Mouse (Mus musculus) kidney, adult 2 months (tissue): ENCODE measurements around the gene Exosc2. TPM values are rescaled to one million over a fixed set of nuclear protein-coding genes. Genes with fewer than 3 reads are reported as not detected.
"Not testable (repeated sequence)": the region's sequence is repeated elsewhere in the genome, so short reads cannot be mapped to it uniquely, and the experiment has no call there.

Experiments
- DNase-seq: peaks from one replicate; pipeline ENCODE4 v3.0.0; 2021
- H3K27ac ChIP-seq: fragments of 200-500 bp; 2 replicates; pipeline ENCODE4 v1.5.1; 2012; ENCODE audit warnings: low read depth, low read length, control low read depth, inconsistent platforms; ENCODE audit not compliant: insufficient read depth
- H3K27me3 ChIP-seq: fragments of 200-500 bp; replicated peaks from 2 replicates; pipeline ENCODE4 v1.6.1; 2012; ENCODE audit warnings: mild to moderate bottlenecking, moderate library complexity, low read length, inconsistent platforms; ENCODE audit not compliant: control insufficient read depth, insufficient read depth
- H3K36me3 ChIP-seq: fragments of 200-500 bp; 2 replicates; pipeline ENCODE4 v1.6.1; 2012; ENCODE audit warnings: mild to moderate bottlenecking, moderate library complexity, low read length, inconsistent platforms; ENCODE audit not compliant: control insufficient read depth, insufficient read depth
- H3K4me1 ChIP-seq: fragments of 200-500 bp; 2 replicates; pipeline ENCODE4 v1.6.1; 2011; ENCODE audit warnings: low read length; ENCODE audit not compliant: control insufficient read depth, insufficient read depth
- H3K4me3 ChIP-seq: fragments of 200-500 bp; 2 replicates; pipeline ENCODE4 v1.5.1; 2011; ENCODE audit warnings: mild to moderate bottlenecking, low read depth, low read length, control low read depth; ENCODE audit not compliant: insufficient read depth
- CTCF ChIP-seq: fragments of 200-500 bp; conservative IDR thresholded peaks from 2 replicates; pipeline ENCODE4 v1.5.1; 2011; ENCODE audit warnings: low read depth, mild to moderate bottlenecking, control low read depth, low read length, moderate library complexity, mixed read lengths; ENCODE audit not compliant: insufficient read depth, insufficient read length
- POLR2A ChIP-seq: fragments of 200-500 bp; IDR thresholded peaks from one replicate; pipeline ENCODE4 v1.6.1; 2011; ENCODE audit warnings: low read depth, low read length, control low read depth
- WGBS: fragments of 180-500 bp; shearing (Covaris S2); methylation state at CpG from one replicate; pipeline ENCODE4 v1.1.7; 2018; 5-methylcytosine and 5-hydroxymethylcytosine counted together
- polyA plus RNA-seq: library from polyadenylated mRNA; depleted of rRNA; stranded (reverse); fragments of >200 nt; gene quantifications from 2 replicates; pipeline ENCODE4 v1.2.3, GENCODE M21; 2012

Exosc2 gene
- polyA plus RNA-seq, 1 experiment: 11.4 TPM

GRCm38 (mm10) chr2:31678641-31679040 is 8.1 kb downstream of the Exosc2 start:
- TF ChIP-seq CTCF (no peak), POLR2A (no peak)
- peaks cover 2% of the 10 kb centered on the region; the same call in 1 of the 2 replicates for H3K36me3 ChIP-seq
- WGBS: 91% methylated on average over 6 of the region's 6 CpGs

DNA sequence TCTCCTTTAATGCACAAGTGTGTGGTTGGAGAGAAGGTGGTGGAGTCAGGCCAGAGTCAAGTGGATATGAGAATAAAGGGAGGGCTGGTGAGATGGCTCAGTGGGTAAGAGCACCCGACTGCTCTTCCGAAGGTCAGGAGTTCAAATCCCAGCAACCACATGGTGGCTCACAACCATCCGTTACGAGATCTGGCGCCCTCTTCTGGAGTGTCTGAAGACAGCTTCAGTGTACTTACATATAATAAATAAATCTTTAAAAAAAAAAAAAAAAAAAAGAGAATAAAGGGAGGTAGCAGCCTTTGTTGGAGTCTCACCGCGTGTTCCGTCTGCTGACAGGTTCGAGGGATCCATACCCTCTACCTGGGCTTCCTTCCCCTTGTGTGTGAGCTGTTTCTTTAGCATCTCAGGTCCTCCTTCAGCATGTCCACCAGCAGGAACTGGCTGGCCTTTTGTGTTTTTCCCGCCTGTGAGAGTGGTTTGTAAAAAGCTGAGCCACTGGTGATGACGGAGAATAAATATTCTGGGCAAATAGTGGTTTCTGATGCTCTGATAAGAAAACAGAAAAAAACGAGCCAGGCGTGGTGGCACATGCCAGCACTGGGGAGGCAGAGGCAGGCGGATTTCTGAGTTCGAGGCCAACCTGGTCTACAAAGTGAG is 10.7 kb downstream of the Exosc2 start:
- DNase-seq, H3K4me1 ChIP-seq, H3K4me3 ChIP-seq, H3K36me3 ChIP-seq, H3K27ac ChIP-seq, H3K27me3 ChIP-seq: not testable (repeated sequence)
- 78% methylated on average over 15 of the region's 15 CpGs for WGBS

More at GRCm38 (mm10) chr2:31678641-31679040, 8.1 kb downstream of the Exosc2 start:
- Histone ChIP-seq H3K27me3 (no peaks in the 10 kb centered on the region), H3K4me1 (0 out of 2 replicates have a peak, but pooled peaks cover 2% of the 10 kb centered on the region), H3K27ac (no peak overlapping the region), H3K4me3 (no peak overlapping the region)
- DNase-seq: no peak

DNA sequence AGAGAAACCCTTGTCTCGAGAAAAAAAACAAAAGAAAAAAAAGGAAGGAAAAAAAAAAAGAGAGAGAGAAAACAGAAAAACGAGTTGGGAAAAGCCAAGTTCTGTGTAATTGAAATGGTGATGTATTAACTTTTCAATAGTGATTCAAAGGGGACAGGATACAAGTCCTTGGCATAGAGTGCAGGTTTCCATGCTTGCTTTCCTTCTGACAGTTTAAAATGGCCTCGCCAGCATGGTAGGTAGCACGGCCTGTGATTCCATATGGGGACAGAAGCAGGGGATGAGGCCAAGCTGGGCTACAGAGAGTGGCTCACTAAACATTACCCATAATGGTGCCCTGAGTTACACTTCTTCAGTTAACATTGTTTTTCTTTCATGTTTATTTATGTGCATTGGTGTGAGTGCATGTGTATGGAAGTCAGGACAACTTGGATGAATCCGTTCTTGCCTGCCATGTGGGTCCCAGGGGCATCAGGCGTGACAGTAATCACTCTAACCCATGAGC is 11.3 kb downstream of the Exosc2 start:
- Histone ChIP-seq H3K36me3 (no peaks in the 10 kb centered on the region), H3K27ac (no peak overlapping the region), H3K27me3 (no peaks in the 10 kb centered on the region), H3K4me3 (no peak overlapping the region), H3K4me1 (0 out of 2 replicates have a peak, but pooled peaks cover 2% of the 10 kb centered on the region)
- 52% methylated on average over 6 of the region's 6 CpGs for WGBS
- DNase-seq: peak; percentile 54
- TF ChIP-seq POLR2A: no peak
- TF ChIP-seq CTCF: no peak

- no peak overlapping the region for H3K4me3 ChIP-seq
- peak; percentile 64 for TF ChIP-seq CTCF
- TF ChIP-seq POLR2A: no peak
- H3K27ac ChIP-seq: no peak overlapping the region
- H3K4me1 ChIP-seq: peaks cover 9% of the 10 kb centered on the region; the same call in 1 of the 2 replicates
- H3K27me3 ChIP-seq: no peaks in the 10 kb centered on the region
- 17% methylated on average over 2 of the region's 2 CpGs for WGBS
- H3K36me3 ChIP-seq: no peaks in the 10 kb centered on the region
- peak; percentile 72 for DNase-seq
These were observed 13.2 kb downstream of the Exosc2 start for GRCm38 (mm10) chr2:31683666-31684065.

GRCm38 (mm10) chr2:31688074-31688925 is 17.8 kb downstream of the Exosc2 start, which contains the start of gene Abl1:
Gene Abl1 (plus strand): TSS chr2:31688376.
- DNase-seq: peak; percentile 99
- Histone ChIP-seq H3K27me3 (no peaks in the 10 kb centered on the region), H3K4me1 (peaks cover 11% of the 10 kb centered on the region), H3K27ac (peak within 1 kb of the TSS; percentile 74), H3K4me3 (peak within 1 kb of the TSS; percentile 85), H3K36me3 (no peaks in the 10 kb centered on the region; the same call in 1 of the 2 replicates)
- TF ChIP-seq CTCF: peak; percentile 44
- TF ChIP-seq POLR2A: peak; percentile 6
- WGBS: under 1% methylated on average over 64 of the region's 64 CpGs

GRCm38 (mm10) chr2:31689045-31689444 is 18.5 kb downstream of the Exosc2 start:
- peak; percentile 52 for DNase-seq
- Histone ChIP-seq H3K27me3 (no peaks in the 10 kb centered on the region), H3K36me3 (no peaks in the 10 kb centered on the region; the same call in 1 of the 2 replicates), H3K4me3 (peak overlapping the region; percentile 85), H3K4me1 (peaks cover 11% of the 10 kb centered on the region), H3K27ac (peak overlapping the region; percentile 74)
- under 1% methylated on average over 12 of the region's 12 CpGs for WGBS
- TF ChIP-seq POLR2A (no peak), CTCF (no peak)

DNA sequence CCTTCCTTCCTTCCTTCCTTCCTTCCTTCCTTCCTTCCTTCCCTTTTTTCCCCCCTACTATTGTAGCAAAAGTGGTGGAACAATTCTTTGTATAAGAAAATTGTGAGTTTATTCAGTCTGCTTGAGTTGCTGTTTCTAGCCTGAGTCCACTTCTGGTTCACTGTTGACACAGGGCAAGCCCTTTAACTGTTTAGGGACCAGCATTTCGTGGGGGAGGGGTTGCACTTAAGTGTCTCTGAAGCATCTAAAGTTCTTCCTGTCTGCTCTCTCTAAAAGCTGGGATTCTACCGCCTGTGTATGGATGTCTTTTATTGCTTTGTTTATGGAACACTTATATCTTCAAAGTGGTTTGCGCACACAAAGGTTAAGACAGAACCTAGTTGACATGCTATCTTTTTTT is 19.5 kb downstream of the Exosc2 start:
- TF ChIP-seq POLR2A: no peak
- TF ChIP-seq CTCF: no peak
- no peak for DNase-seq
- Histone ChIP-seq H3K4me3 (peak overlapping the region; percentile 85), H3K27ac (no peak overlapping the region), H3K36me3 (no peaks in the 10 kb centered on the region; the same call in 1 of the 2 replicates), H3K27me3 (no peaks in the 10 kb centered on the region), H3K4me1 (peaks cover 11% of the 10 kb centered on the region)
- 41% methylated on average over 3 of the region's 3 CpGs for WGBS
